Mouse (Mus musculus): ENCODE measurements around the gene Gm2a. TPM values are rescaled to one million over a fixed set of nuclear protein-coding genes. Genes with fewer than 3 reads are reported as not detected.

The Gm2a gene
- polyA plus RNA-seq, 1 experiment from 2014 or later: 26.6 TPM

GRCm38 (mm10) chr11:55137646-55138045 lies 39.7 kb downstream of the Gm2a start:
- TF ChIP-seq EP300 (IDR thresholded peaks at IDR 0.05) (no peak), CTCF (IDR thresholded peaks at IDR 0.05) (no peak)
- Histone ChIP-seq H3K4me2 (replicated peaks; ENCODE audit: low read depth, low read length) (no peak overlapping the region), H3K9me3 (ENCODE audit: low read length) (no peaks in the 10 kb centered on the region), H3K36me3 (ENCODE audit: insufficient read depth, low read length) (no peaks in the 10 kb centered on the region), H3K9ac (replicated peaks; ENCODE audit: low read depth) (no peak overlapping the region), H3K4me3 (ENCODE audit: low read depth, low read length) (no peak overlapping the region), H3K27ac (ENCODE audit: low read length) (no peak overlapping the region), H3K4me1 (ENCODE audit: insufficient read depth, low read depth, low read length) (no peaks in the 10 kb centered on the region), H3K27me3 (replicated peaks; ENCODE audit: insufficient read depth, low read length) (no peaks in the 10 kb centered on the region)
- ATAC-seq (no peak), DNase-seq (ENCODE audit: low spot score) (no peak)

DNA sequence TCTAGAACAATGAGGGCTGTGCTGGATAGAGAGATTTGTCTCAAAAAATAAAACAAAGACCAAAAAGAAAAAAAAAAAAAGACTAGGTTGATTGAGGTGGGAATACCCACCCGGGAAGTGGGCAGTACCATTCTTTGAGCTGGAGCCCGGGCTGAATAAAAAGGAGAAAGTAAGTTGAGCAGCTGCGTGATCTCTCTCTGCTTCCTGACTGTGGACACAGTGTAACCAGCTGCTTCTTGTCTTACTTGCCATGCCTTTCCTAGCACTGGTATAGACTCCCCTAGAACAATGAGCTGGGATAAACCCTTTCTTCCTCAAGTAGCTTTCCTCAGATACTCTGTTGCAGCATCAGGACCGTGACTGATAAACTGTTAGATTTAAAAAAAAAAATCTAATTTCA lies 43.6 kb downstream of the Gm2a start:
- ATAC-seq: no peak
- H3K36me3 ChIP-seq (ENCODE audit: insufficient read depth, low read length): no peaks in the 10 kb centered on the region
- no peak overlapping the region for H3K4me3 ChIP-seq (ENCODE audit: low read depth, low read length)
- DNase-seq (ENCODE audit: low spot score): no peak
- H3K4me2 ChIP-seq (replicated peaks; ENCODE audit: low read depth, low read length): no peak overlapping the region
- no peak overlapping the region for H3K9ac ChIP-seq (replicated peaks; ENCODE audit: low read depth)
- TF ChIP-seq CTCF (IDR thresholded peaks at IDR 0.05): no peak
- TF ChIP-seq EP300 (IDR thresholded peaks at IDR 0.05): no peak
- H3K27ac ChIP-seq (ENCODE audit: low read length): no peak overlapping the region
- WGBS: 76% methylated on average over 4 of the region's 4 CpGs
- no peaks in the 10 kb centered on the region for H3K27me3 ChIP-seq (replicated peaks; ENCODE audit: insufficient read depth, low read length)
- no peaks in the 10 kb centered on the region for H3K9me3 ChIP-seq (ENCODE audit: low read length)
- H3K4me1 ChIP-seq (ENCODE audit: insufficient read depth, low read depth, low read length): no peaks in the 10 kb centered on the region

DNA sequence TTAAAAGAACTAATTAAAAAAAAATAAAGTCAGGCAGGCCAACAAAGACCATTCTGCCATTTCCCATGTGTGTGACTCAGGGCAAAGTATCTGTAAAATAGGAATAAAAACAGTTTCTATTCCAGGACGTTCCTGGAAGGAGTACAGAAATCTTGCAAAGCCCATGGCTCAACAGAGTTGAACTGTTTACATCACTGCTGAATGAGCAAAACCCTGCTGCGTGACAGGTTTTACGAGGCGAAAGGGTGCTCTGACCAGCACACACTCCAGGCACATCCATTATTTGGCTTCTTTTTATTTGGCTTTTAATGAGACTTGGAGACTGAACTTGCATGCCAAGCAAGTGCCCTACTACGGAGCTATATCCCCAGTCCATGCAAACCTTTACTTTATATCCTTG lies 46.1 kb downstream of the Gm2a start:
- no peaks in the 10 kb centered on the region for H3K4me1 ChIP-seq (ENCODE audit: insufficient read depth, low read depth, low read length)
- H3K9ac ChIP-seq (replicated peaks; ENCODE audit: low read depth): no peak overlapping the region
- no peak overlapping the region for H3K27ac ChIP-seq (ENCODE audit: low read length)
- H3K9me3 ChIP-seq (ENCODE audit: low read length): no peaks in the 10 kb centered on the region
- DNase-seq (ENCODE audit: low spot score) (no peak), ATAC-seq (no peak)
- H3K36me3 ChIP-seq (ENCODE audit: insufficient read depth, low read length): no peaks in the 10 kb centered on the region
- H3K4me3 ChIP-seq (ENCODE audit: low read depth, low read length): no peak overlapping the region
- no peak overlapping the region for H3K4me2 ChIP-seq (replicated peaks; ENCODE audit: low read depth, low read length)
- no peaks in the 10 kb centered on the region for H3K27me3 ChIP-seq (replicated peaks; ENCODE audit: insufficient read depth, low read length)
- TF ChIP-seq EP300 (IDR thresholded peaks at IDR 0.05) (no peak), CTCF (IDR thresholded peaks at IDR 0.05) (no peak)
- 65% methylated on average over 5 of the region's 5 CpGs for WGBS

DNA sequence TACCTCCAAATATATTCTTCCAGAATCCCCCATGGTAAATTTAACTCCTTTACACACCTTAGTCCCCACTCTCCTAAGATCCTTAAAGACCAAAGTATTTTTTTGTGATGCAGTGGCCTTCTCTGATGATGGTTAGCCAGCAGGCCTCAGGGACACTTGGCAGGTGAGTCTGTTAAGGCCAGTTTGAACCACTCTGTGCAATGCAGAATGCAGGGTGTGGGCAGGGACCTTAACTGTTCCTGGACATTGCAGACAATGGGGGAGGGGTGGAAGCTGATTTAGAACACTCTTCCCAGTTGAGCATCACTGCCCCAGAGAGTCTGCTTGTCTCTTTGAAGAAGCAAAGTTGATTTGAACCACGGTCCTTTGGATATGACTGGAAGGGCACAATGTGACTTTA lies 48.9 kb downstream of the Gm2a start:
- H3K9me3 ChIP-seq (ENCODE audit: low read length): no peaks in the 10 kb centered on the region
- H3K4me3 ChIP-seq (ENCODE audit: low read depth, low read length): no peak overlapping the region
- no peaks in the 10 kb centered on the region for H3K36me3 ChIP-seq (ENCODE audit: insufficient read depth, low read length)
- no peaks in the 10 kb centered on the region for H3K4me1 ChIP-seq (ENCODE audit: insufficient read depth, low read depth, low read length)
- TF ChIP-seq CTCF (IDR thresholded peaks at IDR 0.05): no peak
- TF ChIP-seq EP300 (IDR thresholded peaks at IDR 0.05): no peak
- WGBS: 69% methylated on average over 1 of the region's 1 CpGs
- no peak overlapping the region for H3K9ac ChIP-seq (replicated peaks; ENCODE audit: low read depth)
- no peak for ATAC-seq
- H3K27ac ChIP-seq (ENCODE audit: low read length): no peak overlapping the region
- H3K4me2 ChIP-seq (replicated peaks; ENCODE audit: low read depth, low read length): no peak overlapping the region
- H3K27me3 ChIP-seq (replicated peaks; ENCODE audit: insufficient read depth, low read length): no peaks in the 10 kb centered on the region
- no peak for DNase-seq (ENCODE audit: low spot score)

- Histone ChIP-seq H3K4me2 (replicated peaks; ENCODE audit: low read depth, low read length) (no peak overlapping the region), H3K4me3 (ENCODE audit: low read depth, low read length) (no peak overlapping the region), H3K9me3 (ENCODE audit: low read length) (no peaks in the 10 kb centered on the region), H3K27me3 (replicated peaks; ENCODE audit: insufficient read depth, low read length) (no peaks in the 10 kb centered on the region), H3K4me1 (ENCODE audit: insufficient read depth, low read depth, low read length) (no peaks in the 10 kb centered on the region), H3K36me3 (ENCODE audit: insufficient read depth, low read length) (no peaks in the 10 kb centered on the region), H3K27ac (ENCODE audit: low read length) (no peak overlapping the region), H3K9ac (replicated peaks; ENCODE audit: low read depth) (no peak overlapping the region)
- DNase-seq (ENCODE audit: low spot score): no peak
- no peak for TF ChIP-seq CTCF (IDR thresholded peaks at IDR 0.05)
- ATAC-seq: no peak
- WGBS: 47% methylated on average over 6 of the region's 6 CpGs
Observed at GRCm38 (mm10) chr11:55147423-55147822, 49.5 kb downstream of the Gm2a start.

DNA sequence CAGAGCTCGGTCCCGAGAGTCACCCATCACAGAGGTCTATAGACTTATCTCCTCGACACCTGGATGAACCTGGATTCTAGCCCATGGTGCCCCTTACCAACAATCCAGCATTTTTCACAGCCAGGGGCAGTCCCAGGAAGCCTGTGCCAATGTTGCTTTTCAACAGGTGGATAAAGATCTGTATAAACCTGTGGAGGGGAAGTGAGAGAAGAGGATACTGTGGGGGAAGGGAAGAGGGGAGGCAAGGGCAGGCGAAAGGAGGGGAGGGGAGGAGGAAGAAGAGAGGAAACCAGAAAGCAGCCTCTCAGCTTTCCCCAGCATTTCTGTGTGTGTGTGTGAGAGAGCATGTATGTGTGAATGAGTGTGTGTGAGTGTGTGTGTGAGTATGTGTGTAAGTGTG lies 50.5 kb downstream of the Gm2a start:
- ATAC-seq (no peak), DNase-seq (ENCODE audit: low spot score) (no peak)
- no peak overlapping the region for H3K4me3 ChIP-seq (ENCODE audit: low read depth, low read length)
- H3K9ac ChIP-seq (replicated peaks; ENCODE audit: low read depth): no peak overlapping the region
- H3K27me3 ChIP-seq (replicated peaks; ENCODE audit: insufficient read depth, low read length): no peaks in the 10 kb centered on the region
- no peaks in the 10 kb centered on the region for H3K36me3 ChIP-seq (ENCODE audit: insufficient read depth, low read length)
- 70% methylated on average over 4 of the region's 4 CpGs for WGBS
- no peaks in the 10 kb centered on the region for H3K9me3 ChIP-seq (ENCODE audit: low read length)
- H3K4me1 ChIP-seq (ENCODE audit: insufficient read depth, low read depth, low read length): no peaks in the 10 kb centered on the region
- H3K4me2 ChIP-seq (replicated peaks; ENCODE audit: low read depth, low read length): no peak overlapping the region
- H3K27ac ChIP-seq (ENCODE audit: low read length): no peak overlapping the region
- TF ChIP-seq EP300 (IDR thresholded peaks at IDR 0.05) (no peak), CTCF (IDR thresholded peaks at IDR 0.05) (no peak)

DNA sequence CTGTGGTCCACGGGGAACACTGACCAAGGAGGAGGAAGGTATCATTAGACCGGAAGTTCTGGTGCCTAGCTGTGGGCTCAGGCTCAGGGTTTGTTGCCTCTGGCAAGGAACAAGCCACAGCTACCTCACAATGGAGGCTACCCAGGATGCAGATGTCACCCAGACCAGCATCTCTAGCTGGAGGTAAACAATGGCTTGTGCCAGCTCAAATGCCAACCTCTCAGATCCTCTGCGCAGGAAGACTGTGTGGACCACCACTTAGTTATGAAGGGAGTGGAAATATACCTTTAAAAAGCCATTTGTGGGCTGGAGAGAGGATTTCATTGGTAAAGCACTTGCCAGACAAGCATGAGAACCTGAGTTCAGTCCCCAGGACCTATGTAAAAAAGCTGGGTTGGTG lies 53.7 kb downstream of the Gm2a start, which contains the start of gene Slc36a3:
Slc36a3 (minus strand) TSS at position 101 of the 400 bp plus-strand sequence.
- no peak within 1 kb of the TSS for H3K4me2 ChIP-seq (replicated peaks; ENCODE audit: low read depth, low read length)
- H3K4me1 ChIP-seq (ENCODE audit: insufficient read depth, low read depth, low read length): no peaks in the 10 kb centered on the region
- no peaks in the 10 kb centered on the region for H3K27me3 ChIP-seq (replicated peaks; ENCODE audit: insufficient read depth, low read length)
- H3K36me3 ChIP-seq (ENCODE audit: insufficient read depth, low read length): no peaks in the 10 kb centered on the region
- H3K4me3 ChIP-seq (ENCODE audit: low read depth, low read length): no peak within 1 kb of the TSS
- no peak within 1 kb of the TSS for H3K27ac ChIP-seq (ENCODE audit: low read length)
- no peak for DNase-seq (ENCODE audit: low spot score)
- H3K9ac ChIP-seq (replicated peaks; ENCODE audit: low read depth): no peak within 1 kb of the TSS
- H3K9me3 ChIP-seq (ENCODE audit: low read length): no peaks in the 10 kb centered on the region
- TF ChIP-seq EP300 (IDR thresholded peaks at IDR 0.05): no peak
- WGBS: 77% methylated on average over 3 of the region's 3 CpGs
- no peak for ATAC-seq
